Mouse (Mus musculus) heart, postnatal 14 days (tissue): ENCODE measurements around the gene Dcaf8. TPM values are rescaled to one million over a fixed set of nuclear protein-coding genes. Genes with fewer than 3 reads are reported as not detected.
A peak's percentile ranks its signal among the peaks of the same experiment; 100 is the strongest.

Source experiments
- DNase-seq, 2 experiments: peaks; one replicate each; pipeline ENCODE4 v3.0.0; 2021 to 2022
- intact Hi-C: fragments of 180-260 bp; cut with DNase I; formaldehyde crosslinking; loops from one replicate; pipeline ENCODE4 v1.15.1; 2025
- total RNA-seq, 2 experiments: library from RNA; stranded (reverse); gene quantifications; 2 replicates each; pipeline ENCODE4 v1.2.3; 2021

Dcaf8 gene
- total RNA-seq, 2 experiments from 2014 or later, result 117 to 122 TPM

DNA sequence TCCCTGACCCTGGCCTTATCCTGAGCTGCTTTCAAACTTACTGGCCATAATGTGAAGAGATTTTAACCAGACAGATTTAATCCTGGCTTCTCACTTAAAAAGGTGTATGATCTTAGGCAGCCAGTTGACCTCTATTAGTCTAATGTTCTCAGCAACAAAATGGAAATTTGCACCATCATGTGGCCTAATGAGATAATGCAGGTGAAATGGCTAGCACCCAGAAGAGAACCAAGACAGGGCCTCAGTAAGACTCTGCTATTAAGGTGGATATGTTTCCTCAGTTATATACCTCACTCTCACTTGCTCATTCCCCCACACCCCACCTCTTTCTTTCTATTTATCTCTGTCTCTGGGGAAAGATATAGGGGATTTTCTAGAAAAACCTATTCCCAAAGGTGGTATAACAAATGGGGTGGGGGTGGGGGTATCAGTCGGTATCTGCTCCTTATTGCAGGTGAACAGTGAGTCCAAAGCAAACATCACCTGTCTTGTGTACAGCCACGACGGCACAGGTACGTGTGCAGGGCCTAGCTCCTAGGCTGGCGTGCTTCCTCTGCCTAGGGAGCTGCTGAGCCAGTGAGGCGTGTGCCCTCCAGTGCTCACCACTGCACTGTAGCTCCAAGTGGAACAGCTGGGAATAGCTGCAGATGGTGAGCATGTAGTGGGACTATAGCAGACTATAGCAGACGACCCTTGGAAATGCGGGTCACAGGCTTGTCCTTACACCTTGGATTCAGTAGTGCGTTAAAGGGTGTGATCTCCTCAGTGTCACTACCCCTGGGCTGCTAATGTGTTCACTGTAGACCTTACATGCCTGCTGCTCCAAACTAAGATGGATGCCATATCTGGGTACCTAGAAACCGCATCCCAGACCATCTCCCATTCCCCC lies 38.8 kb downstream of the Dcaf8 start:
- intact Hi-C loops, result loop anchor here (2.0 kb wide), 1 partner anchor 14 kb away; no protein-coding TSS in a partner anchor
- no peak for DNase-seq

GRCm38 (mm10) chr1:172188891-172189290 lies 41.0 kb downstream of the Dcaf8 start:
- DNase-seq, result peak in 1 of 2 experiments; percentile 37

DNA sequence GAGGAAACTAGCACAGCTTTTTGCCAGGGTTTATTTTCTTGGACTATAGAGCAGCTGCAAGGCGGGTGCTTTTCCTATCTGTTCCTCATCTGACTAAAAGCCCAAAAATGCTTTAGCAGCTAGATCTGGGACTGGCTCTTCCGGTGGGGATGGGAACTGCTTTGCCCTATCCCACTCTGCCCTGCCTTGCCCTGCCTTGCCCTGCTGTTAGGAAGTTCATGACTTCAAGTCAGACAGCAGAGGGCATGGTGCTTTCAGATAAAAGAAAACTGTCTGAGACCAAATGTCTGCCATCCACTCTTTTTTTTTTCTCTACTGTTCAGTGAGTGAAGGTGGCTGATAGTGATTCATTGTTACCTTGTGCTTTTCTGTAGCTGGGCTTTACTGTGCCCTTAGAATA lies 43.7 kb downstream of the Dcaf8 start:
- intact Hi-C loops, result no loop called here

More at GRCm38 (mm10) chr1:172188891-172189290, 41.0 kb downstream of the Dcaf8 start:
- intact Hi-C loops, result no loop called here

GRCm38 (mm10) chr1:172192217-172192616 lies 44.3 kb downstream of the Dcaf8 start:
- no peak for DNase-seq
- intact Hi-C loops, result no loop called here

More for the DNA sequence above, 43.7 kb downstream of the Dcaf8 start:
- DNase-seq, result no peak

DNA sequence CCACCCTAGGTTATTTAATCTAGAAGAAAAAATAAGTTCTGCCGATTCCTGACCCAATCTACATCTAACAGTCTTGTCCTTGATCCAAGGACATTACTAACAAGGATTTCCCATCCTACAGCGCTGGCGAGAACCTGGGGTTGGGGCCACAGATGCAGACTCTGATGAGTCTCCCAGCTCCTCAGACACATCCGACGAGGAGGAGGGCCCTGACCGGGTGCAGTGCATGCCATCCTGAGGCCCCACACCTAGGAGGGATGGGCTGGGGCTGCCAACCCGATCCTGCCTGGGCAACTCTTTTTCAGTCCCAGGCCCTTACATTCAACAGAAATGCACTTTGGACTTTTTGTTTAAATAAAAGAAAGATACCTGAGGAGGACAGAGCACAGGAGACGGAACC lies 46.6 kb downstream of the Dcaf8 start:
- DNase-seq, result no peak
- intact Hi-C loops, result no loop called here

- intact Hi-C loops, result no loop called here
- DNase-seq, result no peak
Observed at GRCm38 (mm10) chr1:172197146-172197545, 49.3 kb downstream of the Dcaf8 start.

DNA sequence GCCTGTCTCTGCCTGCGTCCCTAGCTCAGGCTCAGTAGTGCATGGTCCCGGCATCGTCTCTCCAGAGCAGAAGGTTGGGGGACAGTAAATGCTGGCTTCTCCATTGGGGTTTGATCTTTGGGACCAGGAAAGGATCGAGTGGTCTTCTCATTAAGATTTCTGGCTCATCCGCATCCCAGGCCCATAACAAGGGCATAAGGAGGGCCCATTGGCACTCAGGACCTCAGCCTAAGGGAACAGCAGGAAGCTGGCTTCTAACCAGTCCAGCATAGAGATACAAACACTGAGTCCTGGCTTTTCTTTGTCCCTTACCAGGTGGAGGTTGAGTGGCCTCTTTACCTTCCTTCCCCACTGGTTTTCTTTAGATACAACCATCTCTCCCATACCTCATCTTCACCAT lies 50.0 kb downstream of the Dcaf8 start:
- no peak for DNase-seq
- intact Hi-C loops, result no loop called here

GRCm38 (mm10) chr1:172198316-172198715 lies 50.4 kb downstream of the Dcaf8 start:
- intact Hi-C loops, result no loop called here
- no peak for DNase-seq

- DNase-seq, result no peak
- intact Hi-C loops, result no loop called here
Observed at GRCm38 (mm10) chr1:172198996-172199395, 51.1 kb downstream of the Dcaf8 start.

GRCm38 (mm10) chr1:172200161-172200560 lies 52.3 kb downstream of the Dcaf8 start:
- intact Hi-C loops, result no loop called here
- DNase-seq, result no peak

DNA sequence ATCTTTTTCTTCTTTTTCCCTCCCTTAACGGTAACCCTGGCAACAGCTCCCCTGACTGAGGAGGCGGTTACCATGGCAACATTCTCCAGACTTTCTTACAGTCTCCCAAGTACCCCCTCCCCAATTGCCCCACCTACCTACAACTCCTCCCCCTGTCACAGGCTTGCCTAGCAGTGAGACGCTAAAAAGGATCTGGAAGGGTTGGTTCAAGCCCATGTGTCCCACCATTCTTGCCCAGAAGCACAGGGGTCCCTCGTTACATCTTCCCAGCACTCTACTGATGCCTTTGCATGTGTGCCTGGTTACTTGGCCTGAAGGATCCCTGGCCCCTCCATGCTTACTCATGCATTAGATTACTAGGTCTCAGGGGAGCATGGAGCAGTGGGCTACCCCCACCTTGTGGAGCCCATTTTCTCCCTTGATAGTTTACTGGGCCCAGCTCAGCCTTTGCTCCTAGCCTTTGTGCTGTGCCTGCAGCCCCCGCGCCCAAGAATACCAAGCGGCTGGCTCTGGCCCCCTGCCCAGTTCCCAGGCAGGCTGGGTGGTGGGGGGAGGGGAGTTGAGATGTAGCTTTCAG lies 53.1 kb downstream of the Dcaf8 start:
- intact Hi-C loops, result no loop called here
- DNase-seq, result peak in 1 of 2 experiments; percentile 66

GRCm38 (mm10) chr1:172201967-172202880 lies 54.3 kb downstream of the Dcaf8 start:
- no peak for DNase-seq
- intact Hi-C loops, result no loop called here

GRCm38 (mm10) chr1:172202894-172203522 lies 55.1 kb downstream of the Dcaf8 start:
- DNase-seq, result no peak
- intact Hi-C loops, result no loop called here

DNA sequence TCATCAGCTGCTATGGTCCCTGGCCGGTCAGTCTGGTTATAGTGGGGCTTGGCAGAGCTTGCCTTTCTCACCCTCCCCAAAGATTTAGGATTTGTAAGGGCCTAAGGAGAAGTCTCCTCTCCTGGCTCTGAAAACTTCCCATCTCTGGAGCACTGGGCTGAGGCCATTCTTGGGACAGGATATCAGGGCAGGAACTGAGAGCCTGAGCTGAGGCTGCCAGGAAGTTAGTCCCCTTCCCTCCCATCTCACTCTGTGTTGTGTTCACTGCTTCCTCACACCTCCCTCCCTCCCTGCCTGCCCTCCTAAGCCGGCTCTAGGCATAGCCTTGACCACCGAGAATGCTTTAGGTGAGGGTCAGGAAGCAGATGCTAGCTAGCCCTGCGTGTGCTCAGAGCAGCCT lies 55.7 kb downstream of the Dcaf8 start:
- intact Hi-C loops, result no loop called here
- DNase-seq, result no peak

DNA sequence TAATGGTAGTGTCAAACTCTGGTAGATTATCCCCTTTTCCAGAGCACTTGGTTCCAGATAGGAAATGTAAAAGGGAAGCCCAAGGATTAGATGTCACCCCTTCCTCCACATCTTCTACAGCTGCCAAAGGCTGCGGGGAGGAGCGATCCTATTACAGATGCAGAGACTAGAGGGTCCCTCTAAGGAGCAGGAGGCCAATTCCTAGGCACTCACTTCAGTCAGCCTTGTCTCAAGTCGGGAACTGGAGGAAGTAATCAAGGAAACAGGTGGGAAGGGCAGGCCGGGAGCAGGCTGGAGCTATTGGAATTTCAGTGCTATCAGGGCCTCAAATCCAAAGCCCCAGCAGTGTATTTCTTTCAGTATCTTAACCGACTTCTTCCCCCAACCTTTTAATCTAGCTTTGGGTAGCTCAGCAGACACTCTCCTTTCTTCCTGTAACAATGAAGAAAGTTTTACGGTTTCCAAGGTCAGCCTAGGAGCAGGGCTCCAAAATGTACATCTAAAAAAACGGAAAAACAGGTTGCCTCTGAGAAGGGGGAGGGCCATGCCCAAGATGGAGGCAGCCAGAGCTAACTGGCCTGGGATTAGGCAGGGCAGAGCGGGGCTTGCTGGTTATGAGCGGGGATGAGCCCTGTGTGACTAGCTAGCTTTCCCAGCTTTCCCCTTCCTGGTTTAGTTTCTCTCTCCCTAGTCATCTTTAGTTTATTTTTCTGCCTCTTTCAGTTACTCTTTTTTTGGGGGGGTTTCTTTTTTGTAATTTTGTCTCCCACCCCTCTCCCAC lies 56.3 kb downstream of the Dcaf8 start:
- DNase-seq, result no peak
- intact Hi-C loops, result no loop called here

DNA sequence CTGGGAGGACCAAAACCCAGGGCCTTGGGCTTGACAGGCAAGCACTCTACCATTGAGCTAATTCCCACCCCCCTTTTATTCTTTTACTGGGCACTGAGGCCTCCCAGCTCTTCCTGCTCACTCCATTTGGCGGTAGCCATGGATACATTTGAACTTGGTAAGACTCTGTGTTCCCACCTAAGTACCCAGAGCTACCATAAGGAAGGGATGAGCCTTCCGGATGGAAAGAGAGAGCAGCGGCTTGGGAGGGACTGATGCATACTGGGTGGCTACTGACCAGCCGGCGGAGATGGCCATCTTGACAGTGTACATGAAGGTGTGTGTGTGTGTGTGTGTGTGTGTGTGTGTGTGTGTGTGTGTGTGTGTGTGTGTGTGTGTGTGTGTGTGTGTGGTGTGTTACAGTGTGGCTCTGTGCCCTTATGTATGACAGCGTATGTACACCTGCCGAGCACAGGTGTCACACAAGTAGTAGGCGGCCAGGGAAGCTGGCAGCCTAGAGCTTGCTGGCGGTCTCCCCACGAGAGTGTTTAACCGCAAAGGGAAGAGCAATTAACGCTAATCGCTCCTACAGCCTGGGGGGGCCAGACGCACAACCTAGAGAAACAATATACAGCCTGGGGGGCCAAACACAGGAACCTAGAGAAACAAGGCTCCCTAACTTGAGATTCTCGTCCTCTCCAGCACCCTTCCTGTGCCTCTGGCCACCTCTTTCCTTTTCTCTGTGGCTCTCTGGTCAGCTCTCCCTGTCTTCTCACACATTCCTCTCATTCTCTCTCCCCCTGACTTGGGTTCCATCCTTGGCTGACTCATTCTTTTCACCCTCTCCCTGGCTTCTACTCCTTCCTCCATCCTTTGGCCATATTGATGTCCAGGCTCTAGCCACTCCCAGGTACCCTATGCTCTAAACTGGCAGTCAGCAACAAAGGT lies 57.2 kb downstream of the Dcaf8 start:
- intact Hi-C loops, result no loop called here
- no peak for DNase-seq

GRCm38 (mm10) chr1:172205741-172206087 lies 57.8 kb downstream of the Dcaf8 start:
- intact Hi-C loops, result no loop called here
- DNase-seq, result no peak

DNA sequence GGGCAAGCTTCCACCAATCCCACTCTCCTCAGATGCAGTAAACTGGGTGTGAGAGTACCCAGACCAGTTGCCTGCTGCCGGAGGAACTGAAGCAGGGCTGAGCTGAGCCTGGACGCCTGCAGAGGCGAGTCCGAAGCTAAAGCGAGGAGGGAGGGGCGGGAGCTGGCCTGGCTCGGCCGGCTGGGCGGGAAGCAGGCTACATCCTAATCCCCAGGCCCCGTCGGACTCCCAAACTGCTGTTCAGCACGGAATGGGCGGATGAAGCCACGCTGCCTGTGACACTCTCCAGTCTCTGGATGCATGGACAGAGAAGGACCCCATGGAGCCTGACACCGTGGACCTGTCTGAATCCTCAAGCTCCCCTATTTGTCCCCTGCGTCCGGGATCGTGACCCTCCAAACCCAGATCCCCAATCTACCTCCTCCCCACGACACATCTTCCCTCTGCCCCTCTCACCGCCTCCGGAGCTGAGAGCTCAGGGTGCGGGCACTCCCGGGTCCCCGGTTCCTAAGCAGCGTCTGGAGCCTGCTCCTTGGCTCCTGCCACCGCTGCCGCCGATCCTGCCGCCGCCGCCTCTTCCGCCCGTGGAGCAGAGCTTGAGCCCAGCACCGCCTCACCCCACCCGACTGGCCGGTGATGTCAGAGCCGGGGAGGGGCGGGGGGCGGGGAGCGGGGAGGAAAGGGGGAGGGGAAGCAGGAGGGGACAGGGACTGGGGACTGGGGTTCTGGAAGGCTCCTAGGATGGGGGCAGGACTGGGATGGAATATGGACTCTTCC lies 58.4 kb downstream of the Dcaf8 start, which contains the start of gene Pea15a:
Pea15a (minus strand) TSS at position 664 of the 777 bp plus-strand sequence.
- DNase-seq, result peak; percentile 89
- intact Hi-C loops, result no loop called here
